Mouse (Mus musculus) MEL (cell line): ENCODE measurements around the gene Camta2. TPM values are rescaled to one million over a fixed set of nuclear protein-coding genes. Genes with fewer than 3 reads are reported as not detected.
A peak's percentile ranks its signal among the peaks of the same experiment; 100 is the strongest.

ENCODE experiments used
- DNase-seq: peaks from one replicate; pipeline ENCODE4 v3.0.0; 2011; ENCODE audit warnings: low read depth, low spot score
- H3K27ac ChIP-seq: 2 replicates; pipeline ENCODE4 v1.5.1; 2012; ENCODE audit warnings: low read depth, mild to moderate bottlenecking, control low read depth, low read length, moderate library complexity; ENCODE audit not compliant: control insufficient read depth
- H3K27me3 ChIP-seq, 2 experiments: fragments of 150-350 bp in 1 of 2; sonication (generic) in 1 of 2; 2 replicates each; pipeline ENCODE4 v1.6.1; 2012; ENCODE audit warnings: low read length in 2 of 2, mild to moderate bottlenecking in 2 of 2, improper control_type of control experiment in 1 of 2, moderate library complexity in 1 of 2; ENCODE audit not compliant: insufficient read depth in 2 of 2, control insufficient read depth in 1 of 2
- H3K36me3 ChIP-seq, 2 experiments: 2 replicates each; pipeline ENCODE4 v1.6.1; 2012 to 2014; ENCODE audit warnings: low read length in 2 of 2, improper control_type of control experiment in 1 of 2, inconsistent platforms in 1 of 2, mild to moderate bottlenecking in 1 of 2; ENCODE audit not compliant: insufficient read depth in 2 of 2, control insufficient read depth in 1 of 2
- H3K4me1 ChIP-seq, 2 experiments: fragments of 150-350 bp in 1 of 2; sonication (generic) in 1 of 2; 2 replicates each; pipeline ENCODE4 v1.6.1; 2012; ENCODE audit warnings: low read length in 2 of 2, improper control_type of control experiment in 1 of 2, mild to moderate bottlenecking in 1 of 2; ENCODE audit not compliant: insufficient read depth in 2 of 2, control insufficient read depth in 1 of 2
- H3K4me3 ChIP-seq, 2 experiments: fragments of 150-350 bp in 1 of 2; sonication (generic) in 1 of 2; 2 replicates each; pipeline ENCODE4 v1.5.1; 2012; ENCODE audit warnings: low read depth in 2 of 2, low read length in 2 of 2, mild to moderate bottlenecking in 2 of 2, moderate library complexity in 2 of 2, control low read depth in 1 of 2, improper control_type of control experiment in 1 of 2; ENCODE audit not compliant: control insufficient read depth in 1 of 2, insufficient read depth in 1 of 2
- H3K79me2 ChIP-seq: 2 replicates; pipeline ENCODE4 v1.6.1; 2012; ENCODE audit warnings: mild to moderate bottlenecking, low read length, moderate library complexity; ENCODE audit not compliant: control insufficient read depth, poor library complexity, insufficient read depth
- H3K9ac ChIP-seq: 2 replicates; pipeline ENCODE4 v1.6.1; 2012; ENCODE audit warnings: low read depth, mild to moderate bottlenecking, control low read depth, low read length, moderate library complexity; ENCODE audit not compliant: control insufficient read depth, poor library complexity, severe bottlenecking
- H3K9me3 ChIP-seq: fragments of 150-350 bp; sonication (generic); replicated peaks from 2 replicates; pipeline ENCODE4 v1.6.1; 2012; ENCODE audit warnings: mild to moderate bottlenecking, low read length, improper control_type of control experiment, moderate library complexity; ENCODE audit not compliant: insufficient read depth
- BHLHE40 ChIP-seq: IDR thresholded peaks from 2 replicates; pipeline ENCODE4 v1.6.1; 2012; ENCODE audit warnings: low read depth, mild to moderate bottlenecking, inconsistent platforms, low read length, improper control_type of control experiment, borderline replicate concordance
- CTCF ChIP-seq, 3 experiments: IDR thresholded peaks in 2 of 3; conservative IDR thresholded peaks in 1 of 3; 2 replicates each; pipeline ENCODE4 v1.5.1; 2011 to 2012; ENCODE audit warnings: low read length in 3 of 3, low read depth in 2 of 3, mild to moderate bottlenecking in 2 of 3, improper control_type of control experiment in 1 of 3, inconsistent platforms in 1 of 3, mixed read lengths in 1 of 3, moderate library complexity in 1 of 3; ENCODE audit not compliant: control insufficient read depth in 1 of 3, insufficient read depth in 1 of 3, poor library complexity in 1 of 3, severe bottlenecking in 1 of 3
- EP300 ChIP-seq, 2 experiments: IDR thresholded peaks; 2 replicates each; pipeline ENCODE4 v1.6.1; 2011; ENCODE audit warnings: improper control_type of control experiment in 2 of 2, low read length in 2 of 2, low read depth in 1 of 2, mild to moderate bottlenecking in 1 of 2
- HCFC1 ChIP-seq: IDR thresholded peaks from 2 replicates; pipeline ENCODE4 v1.6.1; 2012; ENCODE audit warnings: low read depth, mild to moderate bottlenecking, inconsistent platforms, low read length, improper control_type of control experiment, moderate library complexity
- MAX ChIP-seq: IDR thresholded peaks from 2 replicates; pipeline ENCODE4 v1.6.1; 2011; ENCODE audit warnings: low read length, improper control_type of control experiment
- MEF2A ChIP-seq: IDR thresholded peaks from 2 replicates; pipeline ENCODE4 v1.6.1; 2014; ENCODE audit warnings: low read depth, mild to moderate bottlenecking, inconsistent platforms, low read length, improper control_type of control experiment; ENCODE audit not compliant: poor library complexity, insufficient replicate concordance, severe bottlenecking; ENCODE audit errors: extremely low read depth
- MYB ChIP-seq: IDR thresholded peaks from 2 replicates; pipeline ENCODE4 v1.6.1; 2011; ENCODE audit warnings: mild to moderate bottlenecking, low read depth, low read length, improper control_type of control experiment
- MYC ChIP-seq: IDR thresholded peaks from 2 replicates; pipeline ENCODE4 v1.6.1; 2011; ENCODE audit warnings: low read depth, mild to moderate bottlenecking, low read length, improper control_type of control experiment, moderate library complexity
- NELFE ChIP-seq: IDR thresholded peaks from 2 replicates; pipeline ENCODE4 v1.6.1; 2011; ENCODE audit warnings: low read depth, low read length, improper control_type of control experiment
- POLR2A ChIP-seq, 2 experiments: IDR thresholded peaks; 2 replicates each; pipeline ENCODE4 v1.6.1; 2011 to 2012; ENCODE audit warnings: low read length in 2 of 2, mild to moderate bottlenecking in 2 of 2, control low read depth in 1 of 2, improper control_type of control experiment in 1 of 2, low read depth in 1 of 2, moderate library complexity in 1 of 2; ENCODE audit not compliant: control insufficient read depth in 1 of 2, insufficient read depth in 1 of 2, poor library complexity in 1 of 2
- POLR2AphosphoS2 ChIP-seq: IDR thresholded peaks from 2 replicates; pipeline ENCODE4 v1.6.1; 2011; ENCODE audit warnings: low read length, improper control_type of control experiment
- SIN3A ChIP-seq: IDR thresholded peaks from 2 replicates; pipeline ENCODE4 v1.6.1; 2012; ENCODE audit warnings: low read length, improper control_type of control experiment, inconsistent platforms
- SMC3 ChIP-seq: IDR thresholded peaks from 2 replicates; pipeline ENCODE4 v1.6.1; 2011; ENCODE audit warnings: low read depth, low read length, improper control_type of control experiment
- TCF12 ChIP-seq: IDR thresholded peaks from 2 replicates; pipeline ENCODE4 v1.6.1; 2014; ENCODE audit warnings: low read depth, mild to moderate bottlenecking, inconsistent platforms, low read length, improper control_type of control experiment, moderate library complexity
- ZMIZ1 ChIP-seq: IDR thresholded peaks from 2 replicates; pipeline ENCODE4 v1.6.1; 2012; ENCODE audit warnings: low read depth, mild to moderate bottlenecking, inconsistent platforms, low read length, improper control_type of control experiment, moderate library complexity
- ZNF384 ChIP-seq: IDR thresholded peaks from 2 replicates; pipeline ENCODE4 v1.6.1; 2012; ENCODE audit warnings: low read depth, mild to moderate bottlenecking, inconsistent platforms, low read length, improper control_type of control experiment
- polyA plus RNA-seq, 2 experiments: library from polyadenylated mRNA; stranded (reverse) in 1 of 2; unstranded in 1 of 2; fragments of >175 nt in 1 of 2; fragments of >200 nt in 1 of 2; gene quantifications; 2 replicates each; pipeline versions ENCODE4 v1.2.1 to v1.2.4; 2012; ENCODE audit warnings: low replicate concordance in 2 of 2, low read depth in 1 of 2; ENCODE audit not compliant: insufficient read length in 2 of 2, insufficient read depth in 1 of 2, missing spikeins in 1 of 2
- total RNA-seq: library from RNA; depleted of rRNA; stranded (reverse); fragments of 300-350 nt; gene quantifications from 2 replicates; pipeline ENCODE4 v1.2.3, GENCODE M21; 2012

Gene Camta2
- total and polyA plus RNA-seq, 3 experiments: 1.9 to 15.0 TPM; not detected in 1

DNA sequence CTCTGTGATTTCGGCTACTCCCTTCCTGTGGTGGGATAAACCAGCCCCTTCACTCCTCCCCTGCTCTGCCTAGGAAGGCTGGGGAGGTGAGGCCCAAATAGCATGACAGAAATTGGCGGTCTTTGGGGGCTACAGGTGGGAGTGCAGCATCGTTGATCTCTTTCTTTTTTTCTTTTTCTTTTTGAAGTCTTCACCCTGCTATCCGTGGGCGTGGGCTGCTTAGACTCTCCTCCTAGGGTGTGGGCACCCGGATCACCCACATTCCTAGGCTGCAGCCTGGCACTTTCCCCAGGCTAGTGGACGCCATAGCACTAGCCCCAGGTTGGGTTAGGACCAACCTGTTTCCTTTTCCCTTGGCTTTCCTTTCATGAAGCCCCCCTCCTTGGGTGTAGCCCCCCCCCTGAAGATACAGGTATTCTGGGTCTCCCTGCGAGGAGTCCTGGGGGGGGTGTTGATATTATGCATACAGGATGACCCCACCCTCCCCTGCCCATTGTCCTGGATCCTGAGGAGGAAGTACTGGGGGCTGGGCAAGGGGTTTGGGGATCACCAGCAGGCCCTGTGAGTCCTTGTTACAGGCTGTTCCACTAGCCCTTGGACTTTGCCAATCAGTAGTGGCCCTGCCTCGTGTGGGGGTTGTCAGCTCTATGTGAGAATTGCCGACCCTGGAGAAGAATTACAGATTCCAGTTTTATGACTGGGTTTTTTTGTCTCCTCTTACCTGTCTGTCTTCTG is 13.5 kb upstream of the Camta2 start:
- H3K36me3 ChIP-seq: peaks cover 0 to 5% of the 10 kb centered on the region in 2 experiments; a peak in 2 of 4 replicates
- peak overlapping the region; percentile 80 to 91 for H3K4me3 ChIP-seq
- DNase-seq: no peak
- peak overlapping the region; percentile 83; the same call in 1 of the 2 replicates for H3K9ac ChIP-seq
- no peak for TF ChIP-seq MAX
- TF ChIP-seq EP300 (IDR thresholded peaks at IDR 0.05; ENCODE audit: low read depth in 1 of 2, low read length in 2 of 2): no peak
- TF ChIP-seq POLR2AphosphoS2: no peak
- no peak for TF ChIP-seq ZMIZ1
- no peak for TF ChIP-seq ZNF384
- no peak for TF ChIP-seq MEF2A
- TF ChIP-seq BHLHE40: no peak
- TF ChIP-seq MYC: no peak
- TF ChIP-seq CTCF (IDR thresholded peaks at IDR 0.05 in 2 of 3, conservative IDR thresholded peaks at IDR 0.05 in 1 of 3; ENCODE audit: control insufficient read depth in 1 of 3, insufficient read depth in 1 of 3, low read depth in 2 of 3, low read length in 3 of 3, poor library complexity in 1 of 3, severe bottlenecking in 1 of 3): no peak
- no peak for TF ChIP-seq POLR2A (IDR thresholded peaks at IDR 0.05; ENCODE audit: control insufficient read depth in 1 of 2, insufficient read depth in 1 of 2, low read depth in 1 of 2, low read length in 2 of 2, poor library complexity in 1 of 2)
- TF ChIP-seq MYB: no peak
- TF ChIP-seq HCFC1: no peak
- TF ChIP-seq, all 39 proteins: peak for 0
- Histone ChIP-seq H3K9me3 (no peaks in the 10 kb centered on the region), H3K27ac (no peak overlapping the region), H3K79me2 (no peaks in the 10 kb centered on the region; the same call in 1 of the 2 replicates), H3K27me3 (no peaks in the 10 kb centered on the region), H3K4me1 (peaks cover 3 to 7% of the 10 kb centered on the region in 2 experiments; a peak in 3 of 4 replicates)

DNA sequence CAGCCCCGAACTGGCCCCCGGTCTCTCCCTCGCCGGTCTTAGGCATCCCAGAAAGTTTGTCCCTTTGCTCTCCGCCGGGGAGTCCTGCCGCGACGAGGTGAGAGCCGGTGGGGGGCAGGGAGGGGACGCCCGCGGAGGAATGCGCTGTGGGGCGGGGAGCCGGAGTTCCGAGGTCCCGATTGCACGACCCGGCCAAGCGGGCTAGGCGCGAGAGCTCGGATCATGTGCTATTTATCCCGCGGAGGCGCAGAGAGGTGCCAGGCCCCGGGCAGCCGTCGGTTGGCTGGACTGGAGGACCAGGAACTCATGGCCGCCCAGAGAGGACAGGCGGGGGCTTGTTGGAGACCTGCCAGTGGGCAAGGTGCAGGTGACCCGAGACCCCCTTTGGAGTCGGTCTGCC is 12.7 kb upstream of the Camta2 start:
- TF ChIP-seq TCF12 (no peak), POLR2A (IDR thresholded peaks at IDR 0.05; ENCODE audit: control insufficient read depth in 1 of 2, insufficient read depth in 1 of 2, low read depth in 1 of 2, low read length in 2 of 2, poor library complexity in 1 of 2) (0 out of 4 replicates have a peak, but pooled peaks of 1 of the 2 experiments have one; percentile 34), SMC3 (no peak), SIN3A (0 out of 2 replicates have a peak, but pooled peaks have one; percentile 13), NELFE (no peak)
- TF ChIP-seq, all 39 proteins: peak for 2

More for the DNA sequence above, 12.7 kb upstream of the Camta2 start:
- no peaks in the 10 kb centered on the region for H3K9me3 ChIP-seq
- peak overlapping the region; percentile 80 to 91 for H3K4me3 ChIP-seq
- H3K27ac ChIP-seq: no peak overlapping the region
- H3K27me3 ChIP-seq: no peaks in the 10 kb centered on the region
- H3K4me1 ChIP-seq: peaks cover 3 to 7% of the 10 kb centered on the region in 2 experiments; a peak in 3 of 4 replicates
- H3K79me2 ChIP-seq: no peaks in the 10 kb centered on the region; the same call in 1 of the 2 replicates
- DNase-seq: peak; percentile 67
- H3K9ac ChIP-seq: peak overlapping the region; percentile 83
- peaks cover 0 to 5% of the 10 kb centered on the region in 2 experiments; a peak in 2 of 4 replicates for H3K36me3 ChIP-seq
